Mouse (Mus musculus) c-Kit-negative CD71-positive TER-119-positive erythroid progenitor cells, embryonic 14.5 days (primary cell): ENCODE measurements around the gene Trio.
"Not testable (repeated sequence)": the region's sequence is repeated elsewhere in the genome, so short reads cannot be mapped to it uniquely, and the experiment has no call there.

Source experiments
- DNase-seq: peaks from one replicate; pipeline ENCODE4 v3.0.0-alpha.2; 2013; ENCODE audit warnings: low read depth, low spot score

Gene Trio

DNA sequence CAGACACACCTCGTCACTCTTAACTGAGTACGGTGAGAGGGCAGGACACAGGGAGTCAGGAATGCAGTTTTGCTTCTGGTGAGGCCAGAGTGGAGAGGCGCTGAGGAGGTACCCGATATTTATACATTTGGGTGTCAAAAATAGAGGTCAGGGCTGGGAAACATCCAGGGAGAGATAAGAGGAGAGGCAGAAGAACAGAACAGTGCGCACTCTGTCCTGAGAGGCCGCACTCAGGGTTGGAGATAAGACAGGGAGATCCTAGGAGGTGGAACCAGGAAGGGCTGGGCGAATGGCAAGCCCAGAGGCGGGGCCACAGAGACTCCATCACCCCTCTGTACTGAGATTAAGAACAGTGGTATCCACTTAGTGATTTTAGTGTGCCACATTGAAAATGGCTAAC is 185.1 kb downstream of the Trio start:
- DNase-seq = no peak

DNA sequence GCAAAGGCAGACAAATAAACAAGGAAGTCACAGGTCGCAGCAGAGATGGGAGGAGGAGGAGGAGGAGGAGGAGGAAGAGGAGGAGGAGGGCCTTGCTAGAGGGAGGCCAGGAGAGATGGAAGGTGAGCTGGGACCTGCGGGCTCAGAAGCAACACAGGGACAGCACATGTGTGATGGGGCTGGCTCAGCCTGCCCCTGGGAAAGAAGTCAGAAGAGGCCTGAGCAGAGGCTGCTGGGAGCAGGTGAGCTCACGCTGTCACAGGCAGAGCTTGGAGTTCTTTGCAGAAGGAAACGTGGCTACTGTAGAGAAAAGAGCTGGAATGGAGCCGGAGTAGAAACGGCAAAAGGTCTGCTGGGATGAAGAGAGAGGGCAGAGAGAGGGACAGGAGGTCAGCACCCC is 185.5 kb downstream of the Trio start:
- no peak for DNase-seq

DNA sequence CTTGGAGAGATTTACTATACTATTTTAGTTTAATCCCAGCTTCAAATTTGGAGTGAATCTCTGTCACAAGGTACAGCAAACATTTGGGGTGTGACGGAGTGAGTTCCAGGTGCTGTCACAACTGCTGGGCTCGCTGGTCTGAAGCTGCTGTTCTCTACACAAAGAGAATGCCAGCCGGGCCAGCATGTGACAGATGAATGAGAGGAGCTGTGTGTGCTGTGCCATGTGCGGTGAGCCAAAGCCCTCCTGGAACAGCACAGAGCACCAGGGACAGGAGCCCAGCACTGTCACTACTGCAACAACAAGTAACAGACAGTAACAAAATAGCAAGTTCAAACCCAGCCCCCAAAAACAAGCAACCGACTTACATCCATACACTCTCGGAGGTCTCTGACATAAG is 194.0 kb downstream of the Trio start:
- no peak for DNase-seq

DNA sequence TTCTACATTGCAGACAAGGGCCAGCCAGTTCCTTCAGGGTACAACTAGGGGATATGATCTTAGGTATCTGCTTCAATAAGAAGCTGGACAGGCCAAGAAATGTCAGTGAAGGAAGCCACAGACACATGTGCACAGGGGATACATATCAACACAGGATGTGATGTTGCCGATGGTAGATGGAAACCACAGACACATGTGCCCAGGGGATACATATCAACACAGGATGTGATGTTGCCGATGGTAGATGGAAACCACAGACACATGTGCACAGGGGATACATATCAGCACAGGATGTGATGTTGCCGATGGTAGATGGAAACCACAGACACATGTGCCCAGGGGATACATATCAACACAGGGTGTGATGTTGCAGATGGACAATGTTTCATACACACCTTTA is 197.8 kb downstream of the Trio start:
- not testable (repeated sequence) for DNase-seq

DNA sequence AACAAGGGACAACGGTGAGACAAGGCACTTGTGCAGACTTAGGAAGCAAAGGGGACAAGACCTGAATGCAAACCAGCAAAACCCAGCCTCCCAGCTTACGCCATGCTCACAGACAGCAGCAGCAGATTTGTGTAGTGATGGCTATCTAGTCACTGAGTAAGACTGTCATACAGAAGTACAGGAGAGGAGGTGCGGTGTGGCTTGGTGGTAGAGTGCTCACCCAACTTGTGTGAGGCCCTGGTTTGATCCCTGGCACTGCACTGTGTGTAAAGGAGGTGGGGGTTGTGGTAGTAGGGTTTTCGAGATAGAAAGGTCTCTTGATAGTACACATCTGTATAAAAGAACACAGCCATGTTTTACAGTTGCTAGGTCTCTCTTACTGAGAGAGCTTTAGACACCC is 198.8 kb downstream of the Trio start:
- DNase-seq = no peak

DNA sequence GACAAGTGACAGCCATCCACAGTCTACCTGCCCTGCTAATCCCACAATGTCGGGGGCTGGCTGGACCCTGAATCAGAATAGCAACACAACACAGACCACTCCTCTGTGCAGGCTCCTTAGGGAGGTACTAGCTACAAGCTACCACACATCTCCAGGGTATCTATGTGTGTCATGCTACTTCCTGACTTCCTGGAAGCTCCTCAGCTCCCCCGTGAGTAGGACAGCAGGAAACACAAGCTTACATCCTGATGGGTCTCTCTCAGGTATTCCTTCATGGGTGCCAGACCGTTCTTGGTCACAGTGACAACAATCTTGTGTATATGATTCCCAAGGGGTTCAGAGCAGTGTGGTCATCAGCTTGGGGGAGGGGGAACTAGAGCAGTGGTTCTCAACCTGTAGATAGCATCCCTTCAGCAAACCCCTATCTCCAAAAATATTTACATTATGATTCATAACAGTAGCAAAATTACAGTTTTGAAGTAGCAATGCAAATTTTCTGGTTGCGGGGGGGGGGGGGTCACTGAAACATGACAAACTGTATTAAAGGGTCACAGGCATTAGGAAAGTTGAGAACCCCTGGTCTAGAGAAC is 199.5 kb downstream of the Trio start:
- DNase-seq = no peak

DNA sequence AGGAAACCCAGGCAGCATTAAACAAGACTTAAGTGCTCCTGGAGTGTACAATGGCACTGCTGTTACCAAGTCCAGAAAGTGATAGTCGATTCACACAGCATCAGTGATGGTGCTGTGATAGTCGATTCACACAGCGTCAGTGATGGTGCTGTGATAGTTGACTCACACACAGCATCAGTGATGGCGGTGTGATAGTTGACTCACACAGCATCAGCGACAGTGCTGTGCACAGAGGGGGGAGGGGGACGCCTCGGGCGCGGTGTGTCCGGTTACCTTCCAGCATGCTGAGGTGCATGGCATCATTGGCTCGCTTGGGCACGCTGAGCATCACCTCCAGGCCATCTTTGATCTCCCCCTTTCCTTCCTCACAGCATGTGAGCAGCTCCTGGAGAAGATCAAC is 200.3 kb downstream of the Trio start:
- DNase-seq = no peak

DNA sequence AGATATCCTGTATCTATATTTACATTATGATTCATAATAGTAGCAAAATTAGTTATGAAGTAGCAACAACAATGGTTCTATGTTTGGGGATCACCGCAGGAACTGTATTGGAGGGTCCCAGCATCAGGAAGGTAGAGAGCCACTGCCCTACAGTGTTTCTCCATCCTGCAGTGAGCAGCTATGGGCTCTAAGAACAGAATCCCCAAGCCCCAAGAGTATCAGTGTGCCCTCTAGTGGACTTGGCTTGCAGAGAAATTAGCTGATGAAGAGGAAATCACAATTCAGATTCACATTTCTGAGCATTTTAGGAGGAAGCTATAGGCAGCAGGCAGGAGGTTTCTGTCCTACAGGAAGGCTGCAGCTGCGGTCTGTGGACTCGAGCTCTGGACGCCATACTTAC is 202.1 kb downstream of the Trio start:
- no peak for DNase-seq

DNA sequence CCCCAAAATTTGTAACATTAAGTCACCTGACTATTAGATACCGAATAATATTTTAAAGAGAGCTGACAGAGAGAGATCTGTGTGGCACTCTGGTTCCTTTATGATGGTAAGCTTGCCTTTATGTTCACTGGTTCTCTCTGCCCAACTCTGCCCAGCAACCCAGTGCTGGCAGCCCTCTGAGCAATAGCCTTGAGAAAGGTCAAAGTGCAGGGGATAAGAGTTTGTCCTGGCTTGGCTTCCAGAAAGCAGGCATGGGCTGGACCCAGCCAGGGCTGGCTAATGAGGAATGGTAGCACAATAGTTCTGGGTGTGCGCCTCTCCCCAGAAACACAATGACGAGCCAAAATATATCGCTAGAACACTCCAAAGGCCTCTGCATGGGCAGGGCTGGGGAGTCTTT is 203.2 kb downstream of the Trio start:
- DNase-seq = no peak

DNA sequence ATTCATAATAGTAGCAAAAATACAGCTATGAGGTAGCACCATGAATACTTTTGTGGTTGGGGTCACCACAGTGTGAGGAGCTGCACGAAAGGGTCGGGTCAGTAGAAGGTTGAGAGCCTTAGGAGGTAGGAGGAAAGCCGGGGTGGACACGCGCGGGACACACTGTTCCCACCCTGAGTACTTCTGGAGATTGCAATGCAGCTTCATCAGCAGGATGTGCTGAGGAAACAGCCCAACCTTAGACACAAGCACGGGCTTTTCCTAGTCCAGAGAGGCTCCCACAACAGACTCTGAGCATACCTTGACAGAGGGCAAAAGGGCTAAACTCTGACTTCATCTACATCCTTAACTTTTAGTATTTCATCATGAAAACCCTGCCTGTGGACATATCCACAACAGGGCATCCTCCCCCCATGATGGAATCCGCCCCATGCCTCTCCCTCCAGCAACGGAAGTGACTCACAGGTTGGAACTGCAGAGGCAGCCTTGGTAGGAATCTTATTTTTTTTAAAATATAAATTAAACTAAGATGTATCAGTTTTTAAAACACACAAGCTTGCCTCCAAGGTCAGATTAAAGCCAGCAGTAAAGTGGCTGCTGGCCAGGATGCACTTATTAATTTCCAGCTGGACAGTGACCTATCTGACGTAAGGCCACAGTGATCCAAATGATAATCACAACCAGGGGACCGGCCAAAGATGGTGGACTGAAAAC is 203.8 kb downstream of the Trio start:
- no peak for DNase-seq

DNA sequence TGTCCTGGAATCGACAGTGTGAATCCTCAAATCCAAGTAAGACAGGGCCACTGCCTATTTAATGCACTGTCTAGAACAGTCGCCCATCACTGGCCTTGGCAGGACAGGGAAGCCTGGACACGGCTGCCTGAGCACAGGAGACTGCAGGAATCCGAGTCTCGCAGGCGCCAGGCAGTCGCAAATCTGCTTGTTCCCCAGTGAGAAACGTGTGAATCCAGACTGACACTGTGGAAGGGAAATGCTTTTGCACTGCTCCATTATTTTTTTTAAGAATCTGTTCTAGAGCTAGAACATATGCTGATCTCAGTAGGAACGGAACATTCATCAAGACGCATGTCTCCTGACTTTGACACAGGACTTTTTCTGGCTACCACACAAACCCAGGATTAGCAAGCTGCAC is 208.6 kb downstream of the Trio start:
- DNase-seq = no peak

DNA sequence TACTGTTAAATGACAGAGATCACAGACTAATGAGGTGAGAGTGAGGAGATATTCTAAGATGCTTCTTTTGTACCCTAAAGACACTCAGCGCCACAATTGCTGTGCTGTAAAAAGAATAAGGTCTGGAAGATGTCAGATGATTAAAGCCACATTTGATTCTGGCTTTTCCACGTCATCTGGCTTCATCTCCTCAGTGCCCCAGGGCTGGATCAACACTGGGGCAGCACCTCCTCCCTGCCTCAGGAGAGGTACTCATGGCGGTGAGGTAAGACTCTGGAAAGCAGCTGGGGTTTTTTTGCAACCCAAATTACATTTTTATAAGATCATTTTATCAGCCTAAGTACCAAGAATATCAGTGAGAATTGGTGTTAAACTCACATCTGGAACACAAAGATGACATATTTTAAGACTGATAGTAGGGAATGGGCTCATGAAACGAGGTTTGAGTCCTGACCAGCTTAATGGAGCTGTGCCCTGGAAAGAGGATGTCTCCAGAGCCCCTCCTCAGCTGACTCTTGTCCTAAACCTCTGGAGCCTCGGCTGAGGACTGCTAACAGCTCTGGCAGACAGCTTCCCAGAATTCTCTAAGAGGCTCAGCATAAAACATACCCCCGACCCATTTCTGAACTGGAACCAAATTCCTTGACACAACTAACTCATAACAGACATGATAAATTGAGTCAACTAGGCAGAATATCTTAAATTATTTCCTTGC is 210.8 kb downstream of the Trio start:
- DNase-seq = no peak

DNA sequence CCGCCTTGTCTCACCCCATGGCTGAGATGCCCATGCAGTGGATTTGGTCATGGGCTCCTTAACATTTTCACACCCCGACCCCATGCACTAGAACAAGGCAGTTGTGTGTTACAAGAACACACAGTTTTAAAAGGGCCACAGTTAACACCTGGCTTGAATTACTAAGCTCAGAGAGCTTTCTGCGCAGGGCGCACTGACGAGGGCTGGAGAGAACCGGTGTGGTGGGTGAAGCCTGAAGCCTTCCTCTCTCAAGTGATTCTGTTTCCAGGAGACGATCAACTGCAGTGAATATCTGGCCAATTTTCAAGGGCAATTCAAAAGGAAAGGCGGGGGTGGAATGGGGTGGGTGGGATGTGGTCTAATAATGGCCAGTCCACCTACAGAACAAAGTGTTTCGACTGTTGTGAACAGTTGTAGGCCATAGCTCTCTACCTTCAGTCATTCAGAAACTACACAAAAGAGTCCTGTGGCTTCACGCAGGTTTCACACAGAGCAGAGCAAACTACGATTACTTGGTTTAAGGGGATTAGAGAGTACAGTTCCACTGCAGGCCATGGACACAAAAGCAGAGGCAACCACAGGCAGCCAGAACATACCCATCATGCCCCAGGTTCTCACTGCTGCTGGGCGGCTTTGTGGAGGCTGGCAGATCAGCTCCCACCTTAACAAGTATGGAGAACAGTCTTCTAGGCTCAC is 214.7 kb downstream of the Trio start:
- no peak for DNase-seq

DNA sequence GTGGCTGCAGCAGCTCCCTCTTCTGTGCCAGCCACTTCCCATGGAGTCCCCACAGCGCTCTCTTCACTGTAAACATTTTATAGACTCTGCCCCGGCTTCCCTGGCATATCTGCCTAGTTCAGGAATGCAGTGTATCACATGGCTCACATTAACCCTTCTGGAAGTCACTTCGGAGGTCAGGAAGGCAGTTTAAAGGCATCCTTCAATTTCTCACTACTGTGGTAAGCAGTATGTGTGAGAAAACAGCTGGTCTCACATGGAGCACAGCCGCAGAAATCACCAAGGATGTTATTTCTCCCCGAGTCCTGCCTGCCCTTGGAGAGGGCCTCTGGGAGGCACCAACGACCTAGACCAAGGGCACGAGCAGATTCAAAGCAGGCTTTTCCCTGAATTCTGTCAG is 215.4 kb downstream of the Trio start:
- no peak for DNase-seq

DNA sequence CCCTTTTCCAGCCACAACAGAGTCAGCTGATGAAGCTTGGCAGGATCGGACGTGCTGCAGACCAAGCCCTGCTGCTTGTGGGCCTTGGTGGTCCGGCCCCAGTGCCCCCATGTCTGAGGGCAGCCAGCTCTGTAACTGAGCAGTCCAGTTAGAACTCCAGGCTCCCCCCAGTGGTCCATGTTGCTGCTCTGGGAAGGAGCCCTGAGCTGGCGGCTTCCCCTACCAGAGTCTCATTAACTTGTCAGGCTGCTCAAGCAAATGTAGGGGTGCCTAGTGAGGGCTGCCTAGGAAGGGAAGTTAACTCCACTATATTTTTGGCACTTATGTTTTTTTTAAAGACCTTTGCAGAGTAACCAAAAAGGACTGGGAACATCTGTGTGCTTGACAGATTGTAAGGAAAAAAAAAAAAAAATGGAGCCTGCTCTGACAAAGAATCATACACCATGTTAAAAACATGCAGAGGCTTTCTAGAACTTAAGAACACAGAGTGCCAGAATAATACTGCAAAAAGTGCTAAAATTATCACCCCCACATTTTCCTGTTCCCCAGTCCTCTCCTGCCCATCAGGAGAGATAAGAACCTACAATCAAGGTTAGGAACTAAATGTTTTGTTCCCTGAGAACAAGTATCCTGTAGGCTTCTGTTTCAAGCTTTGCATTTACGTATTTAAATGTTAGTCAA is 216.9 kb downstream of the Trio start:
- DNase-seq = no peak

DNA sequence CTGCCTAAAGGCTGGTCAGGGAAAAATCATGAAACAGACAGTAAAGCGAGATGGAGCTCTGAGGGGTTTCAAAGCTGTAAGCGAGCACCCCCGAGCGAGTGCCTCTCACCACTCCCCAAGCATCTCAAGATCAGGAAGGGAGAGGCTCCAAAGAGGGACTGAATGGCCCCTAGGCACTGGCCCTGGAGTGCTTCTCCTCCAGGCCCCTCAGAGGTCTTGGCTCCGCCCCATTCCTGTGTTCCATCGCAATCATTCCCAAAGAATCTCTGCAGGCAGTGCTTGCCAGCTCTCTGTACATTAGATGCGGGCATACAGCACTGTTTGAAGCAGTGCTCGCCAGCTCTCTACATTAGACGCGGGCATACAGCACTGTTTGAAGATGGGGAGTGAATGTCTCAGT is 219.4 kb downstream of the Trio start:
- no peak for DNase-seq

DNA sequence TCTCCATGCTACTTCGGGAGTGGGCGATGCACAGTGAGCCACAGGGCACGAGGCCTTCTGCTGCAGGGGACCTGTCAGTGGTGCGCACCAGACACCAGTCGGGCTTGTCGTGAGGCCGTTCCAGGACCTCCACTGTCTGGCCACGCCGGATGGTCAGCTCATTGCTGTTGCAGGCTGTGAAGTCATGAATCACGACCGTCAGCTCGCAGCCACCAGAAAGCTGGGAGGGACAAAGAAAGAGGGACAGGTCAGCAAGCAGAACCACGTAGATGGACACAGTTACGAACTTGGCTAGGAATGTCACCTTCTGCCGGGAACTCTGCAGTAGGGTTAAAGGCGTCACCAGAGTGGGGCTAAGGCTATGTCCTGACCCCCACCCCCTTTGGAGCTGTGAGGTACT is 220.0 kb downstream of the Trio start:
- DNase-seq = no peak

DNA sequence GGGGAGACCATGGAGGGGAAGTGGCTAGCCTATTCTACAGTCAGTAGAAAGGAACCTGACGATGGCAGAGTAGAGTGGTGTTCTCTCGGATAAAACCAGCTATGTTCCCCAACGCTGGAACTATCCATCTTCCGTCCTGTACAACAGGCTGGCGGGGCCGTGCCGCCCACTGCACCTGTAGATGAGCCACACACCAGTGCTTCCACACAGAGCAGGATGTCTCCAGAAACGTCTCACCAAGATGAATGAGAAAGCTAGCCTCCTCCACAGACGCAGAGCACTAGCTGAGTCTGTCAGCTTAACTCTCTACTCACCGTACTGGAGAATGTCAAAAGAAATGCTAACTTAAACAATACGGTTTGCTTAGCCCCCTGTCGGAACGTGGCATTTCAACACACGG is 221.2 kb downstream of the Trio start:
- no peak for DNase-seq

DNA sequence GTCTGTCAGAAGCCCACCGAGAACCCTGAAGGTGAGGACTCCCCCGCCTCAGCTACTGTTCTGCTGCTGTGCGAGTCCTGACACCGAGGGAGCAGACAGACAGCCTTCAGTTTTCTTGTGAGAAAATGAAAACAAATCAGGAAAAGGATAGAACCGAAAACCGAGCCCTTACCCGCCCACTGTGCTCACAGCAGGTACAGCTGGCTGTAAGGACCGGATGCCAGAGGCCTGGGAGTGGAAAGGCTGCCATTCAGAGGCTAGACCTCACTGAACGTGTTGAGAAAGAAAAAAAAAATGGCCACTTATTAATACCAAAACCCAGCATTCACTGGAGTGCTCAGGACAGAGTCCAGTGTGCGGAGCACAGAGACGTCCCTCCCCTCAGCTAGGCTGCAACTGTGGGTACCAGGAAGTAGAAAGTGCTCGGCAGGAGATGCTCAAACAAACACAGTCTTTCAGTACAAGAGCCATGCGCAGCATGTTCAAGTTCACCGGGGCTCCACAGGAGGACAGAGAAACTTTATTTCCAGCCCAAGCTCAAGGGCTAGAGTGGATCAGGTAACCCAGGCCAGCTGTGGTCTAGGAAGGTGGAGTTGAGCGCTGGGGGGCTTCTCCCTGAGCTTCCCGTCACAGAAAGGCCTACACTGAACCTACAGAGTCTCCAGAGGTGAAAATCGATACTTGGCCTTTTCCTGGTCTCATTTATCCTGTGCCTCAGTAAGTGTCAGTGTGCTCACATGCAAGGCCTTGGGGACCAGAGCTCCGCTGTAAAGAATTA is 221.9 kb downstream of the Trio start:
- no peak for DNase-seq

DNA sequence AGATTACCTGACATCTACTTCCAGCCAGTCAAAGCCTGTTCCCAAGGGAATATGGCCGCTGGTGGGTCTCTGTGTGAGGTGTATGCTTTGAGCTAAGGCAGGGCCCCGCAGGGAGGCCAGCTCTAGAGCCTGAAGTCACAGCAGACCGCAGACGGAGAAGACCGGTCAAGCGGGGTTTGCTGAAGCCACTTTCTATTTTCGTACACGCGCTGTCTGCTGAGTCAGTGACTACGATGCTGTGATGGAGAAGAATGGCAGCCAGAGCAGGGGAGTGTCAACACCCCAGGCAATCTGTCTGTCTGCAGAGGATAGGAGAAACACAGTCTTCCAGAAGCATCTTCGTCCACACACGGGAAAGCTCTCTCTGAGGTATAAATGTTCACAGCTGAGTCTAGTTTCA is 223.4 kb downstream of the Trio start:
- no peak for DNase-seq

DNA sequence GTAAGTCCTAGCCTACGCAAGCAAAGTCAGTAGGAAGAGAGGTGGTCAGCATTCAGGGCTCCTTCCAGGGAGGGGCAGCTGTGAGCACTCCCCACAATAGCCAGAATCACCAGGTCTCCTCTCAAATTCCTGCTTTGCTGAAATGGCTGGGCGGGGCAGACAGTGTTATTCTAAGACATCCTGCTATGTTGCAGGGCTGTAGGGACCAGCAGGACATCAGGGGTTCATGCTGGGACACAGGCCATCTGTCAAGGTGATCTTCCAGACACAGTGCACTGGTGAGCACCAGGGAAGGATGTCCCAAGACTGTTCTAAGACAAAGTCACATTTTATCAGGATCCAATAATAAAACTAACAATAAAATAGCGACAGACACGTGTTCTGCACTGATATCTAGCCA is 224.5 kb downstream of the Trio start:
- no peak for DNase-seq
